Mouse (Mus musculus) T-helper 2 cell (primary cell): ENCODE data around the gene Tpd52l1.

Experiments used
- in situ Hi-C: fragments of 300-600 bp; cut with MboI, MseI; formaldehyde crosslinking; loops from one replicate; pipeline ENCODE4 v1.15.1; 2025; ENCODE audit warnings: high pct_unique_total_duplicates

Gene Tpd52l1

GRCm38 (mm10) chr10:31346401-31346800 lies 99.4 kb downstream of the Tpd52l1 start:
- in situ Hi-C loops = no loop called here

DNA sequence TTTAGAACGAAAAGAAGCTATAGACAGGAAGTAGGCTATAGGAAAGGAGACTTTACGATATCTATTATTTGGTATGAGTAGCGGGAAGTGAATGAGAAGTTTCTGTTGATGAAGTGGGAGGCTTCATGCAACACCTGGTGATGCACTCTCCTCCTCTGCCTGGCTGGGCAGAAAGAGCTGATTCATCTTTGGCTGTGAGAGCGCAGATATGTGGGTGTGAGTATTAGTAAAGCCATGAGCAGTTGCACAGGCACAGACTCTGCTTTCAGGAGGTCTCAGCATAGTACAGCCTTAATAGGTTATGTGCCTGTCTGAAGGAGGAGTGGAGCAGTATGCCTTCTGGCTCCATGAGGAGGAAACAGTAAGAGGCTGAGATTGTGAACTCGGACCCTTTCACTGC lies 109.3 kb downstream of the Tpd52l1 start:
- in situ Hi-C loops = no loop called here

DNA sequence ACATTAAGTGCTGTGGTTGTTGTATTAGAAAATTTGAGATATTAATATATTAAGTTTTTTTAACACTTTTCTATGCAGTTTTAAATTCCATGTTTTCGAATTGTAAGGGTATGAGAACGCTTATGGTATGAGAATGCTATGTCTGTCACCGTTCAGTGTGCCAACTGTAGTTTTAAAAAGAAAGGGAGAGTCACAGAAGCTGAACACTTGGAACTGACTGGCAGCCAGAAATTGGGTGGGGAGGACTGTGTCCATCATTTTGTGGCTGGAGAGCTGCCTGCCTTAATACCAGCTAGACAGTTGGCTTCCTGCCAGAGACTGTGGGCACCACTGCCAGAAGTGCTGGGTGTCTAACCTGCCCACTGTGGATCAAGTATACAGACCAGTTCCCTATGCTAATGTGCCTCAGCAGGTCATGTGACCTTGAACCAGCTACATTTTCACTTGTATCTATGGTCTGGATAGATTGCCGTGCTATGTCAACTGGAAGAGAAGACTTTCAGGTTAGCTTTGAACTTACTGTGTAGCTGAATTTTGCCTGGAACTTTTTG lies 114.5 kb downstream of the Tpd52l1 start:
- in situ Hi-C loops = no loop called here

DNA sequence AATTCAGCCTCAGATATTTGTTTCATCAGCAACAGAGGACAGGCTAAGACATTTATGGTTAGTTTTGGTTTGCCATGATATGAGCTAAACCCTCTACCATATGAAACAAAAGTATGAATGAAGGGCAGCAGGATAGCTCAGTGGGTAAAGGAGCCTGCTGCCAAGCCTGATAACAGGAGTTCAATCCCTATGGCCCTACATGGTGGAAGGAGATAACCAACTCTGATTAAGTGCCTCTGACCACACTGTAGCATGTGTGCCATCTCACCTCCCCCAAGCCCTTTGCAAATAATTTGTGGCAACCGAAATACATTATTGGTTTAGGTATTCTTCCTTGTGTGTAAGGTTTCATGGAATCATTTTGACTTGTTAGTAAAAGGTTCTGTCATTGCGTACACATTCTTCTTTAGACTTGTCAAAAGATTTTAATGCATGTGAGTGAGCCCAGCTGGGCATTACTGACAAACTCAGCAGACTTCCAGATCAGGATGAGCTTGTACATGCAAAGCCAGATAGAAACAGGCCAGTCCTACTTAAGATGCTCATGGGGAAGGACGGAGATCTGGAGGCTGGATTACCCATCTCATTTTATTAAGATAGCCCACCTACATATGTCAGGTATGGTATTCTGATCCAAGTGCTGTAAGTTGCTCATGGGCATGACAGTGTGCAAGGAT lies 115.3 kb downstream of the Tpd52l1 start:
- in situ Hi-C loops = no loop called here

GRCm38 (mm10) chr10:31329436-31329835 lies 116.3 kb downstream of the Tpd52l1 start:
- in situ Hi-C loops = no loop called here

GRCm38 (mm10) chr10:31318491-31318890 lies 127.3 kb downstream of the Tpd52l1 start:
- in situ Hi-C loops = no loop called here

GRCm38 (mm10) chr10:31312865-31313848 lies 132.6 kb downstream of the Tpd52l1 start, which contains the start of gene Hddc2:
Hddc2 (plus strand) TSS chr10:31313383.
- in situ Hi-C loops = loop anchor here (5.0 kb wide), 1 partner anchor 691 kb away; no protein-coding TSS in a partner anchor

GRCm38 (mm10) chr10:31307024-31307598 lies 138.6 kb downstream of the Tpd52l1 start:
- in situ Hi-C loops = loop anchor here (10.0 kb wide), 1 partner anchor 1112 kb away; no protein-coding TSS in a partner anchor

- in situ Hi-C loops = loop anchor here (5.0 to 10.0 kb wide), 2 partner anchors 461 to 1109 kb away; partner anchors contain the start of gene Hey2
Observed at GRCm38 (mm10) chr10:31303446-31303845, 142.3 kb downstream of the Tpd52l1 start.

DNA sequence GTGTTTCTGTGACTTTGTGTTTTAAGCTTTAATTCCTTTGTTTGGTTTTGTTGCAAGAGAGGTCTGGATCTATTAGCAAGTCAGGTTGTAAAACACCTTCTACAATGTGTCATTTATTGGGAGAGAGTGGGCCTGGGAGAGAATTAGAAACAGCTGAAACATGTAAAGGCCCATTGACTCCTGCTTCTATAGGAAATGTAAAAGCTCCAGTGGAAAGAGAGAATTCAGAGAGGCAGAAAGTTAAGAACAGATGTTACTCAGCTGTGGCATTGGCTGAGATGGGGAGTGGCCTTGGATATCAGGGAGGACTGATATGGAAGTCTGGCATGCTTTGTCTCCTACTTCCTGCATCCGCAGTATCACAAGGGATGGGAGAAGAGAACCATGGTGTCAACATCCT lies 145.5 kb downstream of the Tpd52l1 start:
- in situ Hi-C loops = loop anchor here (5.0 to 10.0 kb wide), 2 partner anchors 458 to 1105 kb away; partner anchors contain the start of gene Hey2

- in situ Hi-C loops = no loop called here
Observed at GRCm38 (mm10) chr10:31298921-31299574, 146.7 kb downstream of the Tpd52l1 start.

DNA sequence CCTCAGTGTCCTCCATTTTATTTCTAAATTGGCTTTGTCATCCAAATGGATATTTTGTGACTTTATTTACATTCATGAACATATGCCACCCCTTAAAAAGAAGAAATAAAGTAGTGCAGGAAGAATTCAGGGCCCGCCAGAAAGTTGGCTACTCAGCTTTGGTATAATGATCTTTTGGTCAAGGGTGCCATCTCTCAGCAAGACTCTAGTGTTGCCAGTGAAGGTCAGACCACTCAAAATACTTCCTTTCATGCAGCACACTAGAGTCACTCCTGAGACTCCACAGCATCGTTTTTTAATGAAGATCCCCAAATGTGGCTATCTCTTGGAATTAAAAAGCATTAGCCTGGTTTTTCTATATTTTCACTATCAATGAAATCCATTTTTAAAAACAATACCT lies 147.5 kb downstream of the Tpd52l1 start:
- in situ Hi-C loops = no loop called here

- in situ Hi-C loops = no loop called here
Observed at GRCm38 (mm10) chr10:31297106-31297505, 148.7 kb downstream of the Tpd52l1 start.

- in situ Hi-C loops = no loop called here
Observed at GRCm38 (mm10) chr10:31296458-31296857, 149.3 kb downstream of the Tpd52l1 start.

DNA sequence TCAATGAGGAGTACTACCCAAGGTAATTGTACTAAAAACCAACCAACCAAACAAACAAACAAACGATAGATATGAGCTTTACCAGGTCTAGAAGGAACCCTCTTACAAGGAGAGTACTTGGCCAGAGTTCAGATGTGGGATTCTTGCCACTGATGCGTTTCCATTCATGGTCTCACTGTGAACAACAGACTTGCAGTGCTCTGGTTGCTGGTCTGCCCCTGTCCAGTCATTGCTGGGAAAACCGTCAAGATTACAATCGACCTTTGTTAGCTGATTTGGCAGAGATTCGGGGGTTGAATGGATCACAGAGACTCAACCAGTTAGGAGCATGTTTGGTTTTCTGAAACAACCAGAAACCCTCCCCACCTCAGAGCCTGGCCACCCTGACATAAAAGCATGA lies 150.1 kb downstream of the Tpd52l1 start:
- in situ Hi-C loops = no loop called here

GRCm38 (mm10) chr10:31288697-31289390 lies 156.9 kb downstream of the Tpd52l1 start:
- in situ Hi-C loops = no loop called here

GRCm38 (mm10) chr10:31287787-31288186 lies 158.0 kb downstream of the Tpd52l1 start:
- in situ Hi-C loops = no loop called here
